Mouse (Mus musculus) embryonic fibroblast, embryonic 13.5 days (primary cell): Measurements from ENCODE around the gene Crebl2.

Experiments used
- CTCF ChIP-seq: IDR thresholded peaks from 2 replicates; pipeline ENCODE4 v1.5.1; 2011; ENCODE audit warnings: mild to moderate bottlenecking, control low read depth, low read length, moderate library complexity, borderline replicate concordance; ENCODE audit not compliant: insufficient read depth
- POLR2A ChIP-seq: IDR thresholded peaks from 2 replicates; pipeline ENCODE4 v1.6.1; 2011; ENCODE audit warnings: low read depth, mild to moderate bottlenecking, control low read depth, low read length, moderate library complexity

GRCm38 (mm10) chr6:134903368-134903767, 73.4 kb downstream of the Crebl2 start:
- TF ChIP-seq POLR2A (no peak), CTCF (no peak)
